Mouse (Mus musculus): Measurements from ENCODE around the gene Flrt1. TPM values are rescaled to one million over a fixed set of nuclear protein-coding genes. Genes with fewer than 3 reads are reported as not detected.

The Flrt1 gene
- polyA plus RNA-seq, 1 experiment from 2014 or later: 12.0 TPM

GRCm38 (mm10) chr19:7136714-7137498 lies 31.4 kb upstream of the Flrt1 start:
- WGBS: 44% methylated on average over 14 of the region's 14 CpGs
- Histone ChIP-seq H3K27me3 (ENCODE audit: control insufficient read depth, insufficient read depth, low read depth, low read length) (no peaks in the 10 kb centered on the region), H3K36me3 (ENCODE audit: control insufficient read depth, insufficient read depth, low read length) (no peaks in the 10 kb centered on the region), H3K27ac (ENCODE audit: low read length) (peak overlapping the region; percentile 51), H3K9me3 (replicated peaks; ENCODE audit: control insufficient read depth, low read length, poor library complexity, severe bottlenecking) (no peaks in the 10 kb centered on the region), H3K9ac (ENCODE audit: low read depth, low read length) (no peak overlapping the region), H3K4me1 (ENCODE audit: control insufficient read depth, insufficient read depth, low read length) (peaks cover 73% of the 10 kb centered on the region), H3K4me3 (ENCODE audit: low read depth, low read length) (no peak overlapping the region), H3K4me2 (ENCODE audit: low read length) (no peak overlapping the region)
- no peak for ATAC-seq

DNA sequence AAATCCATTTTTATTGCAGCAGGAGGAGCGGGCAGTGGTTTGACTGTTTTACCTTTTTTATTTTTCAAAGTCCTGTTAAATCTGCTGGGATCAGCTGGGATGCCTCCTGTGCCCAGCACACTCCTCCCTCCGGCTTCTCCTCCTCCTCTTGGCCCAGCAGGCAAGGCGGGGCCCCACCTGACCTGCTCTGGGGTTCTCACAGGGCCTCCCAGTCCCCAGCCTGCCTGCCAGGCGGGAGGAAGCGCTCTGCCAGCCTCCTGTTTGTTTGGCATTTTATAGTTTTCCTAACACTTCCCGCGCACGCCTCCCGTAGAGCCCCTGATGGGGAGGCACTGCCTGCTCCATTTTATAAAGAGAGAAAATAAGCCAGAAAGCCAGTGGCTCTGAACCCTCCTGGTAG lies 30.5 kb upstream of the Flrt1 start:
- Histone ChIP-seq H3K9me3 (replicated peaks; ENCODE audit: control insufficient read depth, low read length, poor library complexity, severe bottlenecking) (no peaks in the 10 kb centered on the region), H3K36me3 (ENCODE audit: control insufficient read depth, insufficient read depth, low read length) (no peaks in the 10 kb centered on the region), H3K9ac (ENCODE audit: low read depth, low read length) (peak overlapping the region; percentile 31; the same call in 1 of the 2 replicates), H3K27me3 (ENCODE audit: control insufficient read depth, insufficient read depth, low read depth, low read length) (no peaks in the 10 kb centered on the region), H3K4me2 (ENCODE audit: low read length) (0 out of 2 replicates have a peak overlapping the region, but pooled peaks have one; percentile 7), H3K4me1 (ENCODE audit: control insufficient read depth, insufficient read depth, low read length) (peaks cover 66% of the 10 kb centered on the region), H3K27ac (ENCODE audit: low read length) (peak overlapping the region; percentile 51), H3K4me3 (ENCODE audit: low read depth, low read length) (no peak overlapping the region)
- WGBS: 13% methylated on average over 9 of the region's 9 CpGs
- ATAC-seq: no peak

DNA sequence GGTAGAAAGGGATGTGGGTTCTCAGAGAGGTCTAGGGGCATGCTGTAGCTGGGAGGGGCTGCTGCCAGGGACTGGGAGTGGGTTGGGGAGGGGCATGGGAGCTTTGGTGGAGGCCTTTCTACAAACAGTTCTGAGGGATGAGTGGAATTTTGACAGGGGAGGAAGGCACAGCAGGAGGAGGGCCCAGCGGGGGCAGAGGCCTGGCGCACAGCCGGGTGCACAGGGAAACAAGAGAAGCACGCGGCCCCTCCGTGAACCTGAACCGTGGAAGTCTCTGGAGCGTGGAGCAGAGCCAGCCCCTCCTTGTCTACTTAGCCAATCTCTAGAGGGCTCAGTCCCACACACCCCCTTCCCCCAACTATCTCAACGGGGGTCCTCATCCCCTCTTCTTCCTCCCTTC lies 30.0 kb upstream of the Flrt1 start:
- H3K4me1 ChIP-seq (ENCODE audit: control insufficient read depth, insufficient read depth, low read length): peaks cover 61% of the 10 kb centered on the region
- H3K9me3 ChIP-seq (replicated peaks; ENCODE audit: control insufficient read depth, low read length, poor library complexity, severe bottlenecking): no peaks in the 10 kb centered on the region
- H3K27me3 ChIP-seq (ENCODE audit: control insufficient read depth, insufficient read depth, low read depth, low read length): no peaks in the 10 kb centered on the region
- H3K4me3 ChIP-seq (ENCODE audit: low read depth, low read length): no peak overlapping the region
- H3K9ac ChIP-seq (ENCODE audit: low read depth, low read length): peak overlapping the region; percentile 20; the same call in 1 of the 2 replicates
- ATAC-seq: peak; percentile 26; the same call in 1 of the 2 replicates
- WGBS: 3% methylated on average over 9 of the region's 9 CpGs
- H3K36me3 ChIP-seq (ENCODE audit: control insufficient read depth, insufficient read depth, low read length): no peaks in the 10 kb centered on the region
- peak overlapping the region; percentile 51 for H3K27ac ChIP-seq (ENCODE audit: low read length)
- no peak overlapping the region for H3K4me2 ChIP-seq (ENCODE audit: low read length)

- ATAC-seq: 0 out of 2 replicates have a peak, but pooled peaks have one; percentile 33
These were observed 29.1 kb upstream of the Flrt1 start for GRCm38 (mm10) chr19:7134631-7135091.

DNA sequence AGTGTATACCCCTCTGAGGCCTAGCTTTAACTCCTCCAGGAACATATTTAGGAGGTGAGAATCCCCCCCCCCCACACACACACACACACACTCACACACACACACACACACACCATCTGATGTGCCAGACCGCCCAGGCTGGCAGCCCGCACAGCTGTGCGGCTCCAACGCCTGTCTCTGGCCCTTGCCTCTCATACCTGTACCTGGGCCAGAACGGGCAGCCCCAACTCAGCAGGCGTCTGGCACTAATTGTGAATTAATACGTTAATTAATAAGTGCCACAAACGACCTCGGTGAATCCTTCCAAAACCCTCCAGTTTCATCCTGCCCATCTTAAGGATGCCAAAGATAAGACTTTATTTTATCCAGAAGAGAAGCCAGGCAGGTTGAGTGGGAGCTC lies 27.9 kb upstream of the Flrt1 start:
- Histone ChIP-seq H3K27ac (ENCODE audit: low read length) (no peak overlapping the region), H3K36me3 (ENCODE audit: control insufficient read depth, insufficient read depth, low read length) (no peaks in the 10 kb centered on the region), H3K9ac (ENCODE audit: low read depth, low read length) (0 out of 2 replicates have a peak overlapping the region, but pooled peaks have one; percentile 34), H3K4me2 (ENCODE audit: low read length) (no peak overlapping the region), H3K27me3 (ENCODE audit: control insufficient read depth, insufficient read depth, low read depth, low read length) (no peaks in the 10 kb centered on the region), H3K4me1 (ENCODE audit: control insufficient read depth, insufficient read depth, low read length) (peaks cover 56% of the 10 kb centered on the region), H3K4me3 (ENCODE audit: low read depth, low read length) (no peak overlapping the region), H3K9me3 (replicated peaks; ENCODE audit: control insufficient read depth, low read length, poor library complexity, severe bottlenecking) (no peaks in the 10 kb centered on the region)
- no peak for ATAC-seq
- 62% methylated on average over 9 of the region's 9 CpGs for WGBS

More at GRCm38 (mm10) chr19:7134631-7135091, 29.1 kb upstream of the Flrt1 start:
- peak overlapping the region; percentile 51 for H3K27ac ChIP-seq (ENCODE audit: low read length)
- H3K4me2 ChIP-seq (ENCODE audit: low read length): no peak overlapping the region
- H3K9me3 ChIP-seq (replicated peaks; ENCODE audit: control insufficient read depth, low read length, poor library complexity, severe bottlenecking): no peaks in the 10 kb centered on the region
- 9% methylated on average over 17 of the region's 17 CpGs for whole genome bisulfite sequencing
- H3K27me3 ChIP-seq (ENCODE audit: control insufficient read depth, insufficient read depth, low read depth, low read length): no peaks in the 10 kb centered on the region
- H3K4me1 ChIP-seq (ENCODE audit: control insufficient read depth, insufficient read depth, low read length): peaks cover 53% of the 10 kb centered on the region
- no peak overlapping the region for H3K9ac ChIP-seq (ENCODE audit: low read depth, low read length)
- no peak overlapping the region for H3K4me3 ChIP-seq (ENCODE audit: low read depth, low read length)
- no peaks in the 10 kb centered on the region for H3K36me3 ChIP-seq (ENCODE audit: control insufficient read depth, insufficient read depth, low read length)

DNA sequence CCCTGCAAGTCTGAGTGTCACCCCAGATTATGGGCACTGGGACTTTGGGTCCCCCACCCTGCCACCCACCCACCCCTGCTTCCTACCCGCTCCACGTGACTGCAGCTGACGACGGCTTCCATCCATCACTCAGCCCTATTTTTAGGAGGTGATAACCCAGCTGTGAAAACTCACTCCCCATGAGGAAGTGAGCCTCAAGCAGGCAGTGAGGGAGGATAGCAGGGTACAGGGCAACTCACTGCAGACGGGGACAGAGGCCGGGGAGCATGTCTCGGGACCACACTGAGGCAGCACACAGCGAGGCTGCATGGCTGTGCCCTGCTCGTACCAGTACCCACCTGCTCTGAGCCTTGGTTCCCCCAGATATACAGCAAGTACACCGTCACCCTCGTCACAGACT lies 24.8 kb upstream of the Flrt1 start:
- Histone ChIP-seq H3K36me3 (ENCODE audit: control insufficient read depth, insufficient read depth, low read length) (no peaks in the 10 kb centered on the region), H3K27me3 (ENCODE audit: control insufficient read depth, insufficient read depth, low read depth, low read length) (no peaks in the 10 kb centered on the region), H3K4me3 (ENCODE audit: low read depth, low read length) (no peak overlapping the region), H3K4me1 (ENCODE audit: control insufficient read depth, insufficient read depth, low read length) (peaks cover 32% of the 10 kb centered on the region), H3K9me3 (replicated peaks; ENCODE audit: control insufficient read depth, low read length, poor library complexity, severe bottlenecking) (no peaks in the 10 kb centered on the region), H3K27ac (ENCODE audit: low read length) (no peak overlapping the region), H3K4me2 (ENCODE audit: low read length) (no peak overlapping the region), H3K9ac (ENCODE audit: low read depth, low read length) (no peak overlapping the region)
- no peak for ATAC-seq
- WGBS: 81% methylated on average over 11 of the region's 11 CpGs

GRCm38 (mm10) chr19:7128551-7129475 lies 23.3 kb upstream of the Flrt1 start:
- Histone ChIP-seq H3K4me2 (ENCODE audit: low read length) (no peak overlapping the region), H3K9ac (ENCODE audit: low read depth, low read length) (peak overlapping the region; percentile 16; the same call in 1 of the 2 replicates), H3K27me3 (ENCODE audit: control insufficient read depth, insufficient read depth, low read depth, low read length) (no peaks in the 10 kb centered on the region), H3K9me3 (replicated peaks; ENCODE audit: control insufficient read depth, low read length, poor library complexity, severe bottlenecking) (no peaks in the 10 kb centered on the region), H3K36me3 (ENCODE audit: control insufficient read depth, insufficient read depth, low read length) (no peaks in the 10 kb centered on the region), H3K27ac (ENCODE audit: low read length) (no peak overlapping the region; the same call in 1 of the 2 replicates), H3K4me1 (ENCODE audit: control insufficient read depth, insufficient read depth, low read length) (peaks cover 20% of the 10 kb centered on the region), H3K4me3 (ENCODE audit: low read depth, low read length) (no peak overlapping the region)
- peak; percentile 25; the same call in 1 of the 2 replicates for ATAC-seq
- WGBS: 30% methylated on average over 19 of the region's 19 CpGs

DNA sequence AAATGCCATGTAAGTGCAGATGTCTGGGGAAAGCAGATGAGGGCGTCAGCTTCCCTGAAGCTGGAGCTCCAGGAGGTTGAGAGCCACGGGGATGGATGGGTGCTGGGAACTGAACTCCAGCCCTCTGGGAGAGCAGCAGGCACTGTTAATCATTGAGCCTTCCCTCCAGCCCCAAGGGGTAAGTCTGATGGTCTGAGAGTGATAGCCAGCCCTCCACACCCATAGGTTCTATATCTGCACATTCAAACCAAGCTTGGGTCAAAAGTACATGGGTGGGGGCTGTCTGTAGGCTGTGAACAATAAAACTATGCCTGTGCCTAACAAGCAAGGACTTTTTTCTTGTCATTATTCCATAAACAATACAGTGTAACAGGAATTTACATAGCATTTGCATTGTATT lies 21.4 kb upstream of the Flrt1 start:
- no peak overlapping the region for H3K4me3 ChIP-seq (ENCODE audit: low read depth, low read length)
- no peak overlapping the region for H3K9ac ChIP-seq (ENCODE audit: low read depth, low read length)
- no peak overlapping the region for H3K27ac ChIP-seq (ENCODE audit: low read length)
- H3K4me1 ChIP-seq (ENCODE audit: control insufficient read depth, insufficient read depth, low read length): peaks cover 21% of the 10 kb centered on the region
- 83% methylated on average over 2 of the region's 2 CpGs for WGBS
- no peaks in the 10 kb centered on the region for H3K36me3 ChIP-seq (ENCODE audit: control insufficient read depth, insufficient read depth, low read length)
- ATAC-seq: no peak
- no peaks in the 10 kb centered on the region for H3K9me3 ChIP-seq (replicated peaks; ENCODE audit: control insufficient read depth, low read length, poor library complexity, severe bottlenecking)
- no peaks in the 10 kb centered on the region for H3K27me3 ChIP-seq (ENCODE audit: control insufficient read depth, insufficient read depth, low read depth, low read length)
- no peak overlapping the region for H3K4me2 ChIP-seq (ENCODE audit: low read length)

All from midbrain, embryonic 16.5 days (tissue).